Mouse (Mus musculus): Measurements from ENCODE around the gene Alg6.

The Alg6 gene

GRCm38 (mm10) chr4:99714904-99715782 lies at the start of gene Alg6:
Gene Alg6, plus strand, starts transcription at chr4:99715664.
- peak; percentile 98 for DNase-seq (ENCODE audit: low spot score)

GRCm38 (mm10) chr4:99670203-99670851 lies 45.1 kb upstream of the Alg6 start:
- no peak for DNase-seq (ENCODE audit: low spot score)

- DNase-seq (ENCODE audit: low spot score) = no peak
Observed at GRCm38 (mm10) chr4:99675191-99675590, 40.3 kb upstream of the Alg6 start.

GRCm38 (mm10) chr4:99683941-99684340 lies 31.5 kb upstream of the Alg6 start:
- no peak for DNase-seq (ENCODE audit: low spot score)

GRCm38 (mm10) chr4:99686308-99686707 lies 29.2 kb upstream of the Alg6 start:
- no peak for DNase-seq (ENCODE audit: low spot score)

GRCm38 (mm10) chr4:99712583-99713183 lies 2.8 kb upstream of the Alg6 start:
- no peak for DNase-seq (ENCODE audit: low spot score)

- no peak for DNase-seq (ENCODE audit: low spot score)
Observed at GRCm38 (mm10) chr4:99713971-99714370, 1.5 kb upstream of the Alg6 start.

GRCm38 (mm10) chr4:99715783-99716416 lies 436 bp downstream of the Alg6 start:
- DNase-seq (ENCODE audit: low spot score) = no peak

GRCm38 (mm10) chr4:99717905-99718304 lies 2.4 kb downstream of the Alg6 start:
- no peak for DNase-seq (ENCODE audit: low spot score)

- no peak for DNase-seq (ENCODE audit: low spot score)
Observed at GRCm38 (mm10) chr4:99724331-99724730, 8.9 kb downstream of the Alg6 start.

GRCm38 (mm10) chr4:99725914-99726451 lies 10.5 kb downstream of the Alg6 start:
- no peak for DNase-seq (ENCODE audit: low spot score)

GRCm38 (mm10) chr4:99739836-99740235 lies 24.4 kb downstream of the Alg6 start:
- DNase-seq (ENCODE audit: low spot score) = no peak

- no peak for DNase-seq (ENCODE audit: low spot score)
Observed at GRCm38 (mm10) chr4:99752426-99752825, 37.0 kb downstream of the Alg6 start.

GRCm38 (mm10) chr4:99766303-99766702 lies 50.8 kb downstream of the Alg6 start:
- DNase-seq (ENCODE audit: low spot score) = no peak

- peak; percentile 6 for DNase-seq (ENCODE audit: low spot score)
Observed at GRCm38 (mm10) chr4:99766753-99767152, 51.3 kb downstream of the Alg6 start.

- DNase-seq (ENCODE audit: low spot score) = no peak
Observed at GRCm38 (mm10) chr4:99770555-99770954, 55.1 kb downstream of the Alg6 start.

- no peak for DNase-seq (ENCODE audit: low spot score)
Observed at GRCm38 (mm10) chr4:99773041-99773440, 57.6 kb downstream of the Alg6 start.

GRCm38 (mm10) chr4:99792365-99792764 lies 76.9 kb downstream of the Alg6 start:
- DNase-seq (ENCODE audit: low spot score) = no peak
